Mouse (Mus musculus) cerebellum, postnatal 36 days (tissue): ENCODE measurements at regions not wholly inside any gene's neighbourhood (a gene's known extent, or its start where the extent isn't known, plus 50 kb on each side); places are given as distances from the start of the nearest gene placed in this dataset.

ENCODE experiments used
- DNase-seq, 2 experiments: peaks; one replicate each; pipeline ENCODE4 v3.0.0; 2021 to 2022; ENCODE audit warnings: mixed read lengths in 2 of 2

DNA sequence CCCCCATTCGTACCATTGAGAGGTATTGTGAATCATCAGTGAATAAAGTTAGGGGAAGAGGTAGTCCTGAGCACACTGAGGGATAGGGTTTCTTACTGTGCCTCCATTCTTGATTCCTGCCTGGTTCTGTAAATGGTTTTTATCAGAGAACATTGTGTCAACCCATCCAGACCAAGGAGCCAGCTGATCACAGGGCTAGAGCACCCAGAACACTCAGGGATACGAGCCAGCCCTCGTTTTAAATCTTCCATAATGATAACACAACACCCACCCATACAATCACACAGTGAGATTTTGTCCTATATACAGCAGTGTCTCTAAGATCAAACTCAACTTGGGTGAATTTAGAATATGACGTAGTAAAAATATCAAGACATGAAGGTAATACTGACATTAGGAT, 424.7 kb upstream of the BB014433 start:
- no peak for DNase-seq

GRCm38 (mm10) chr8:15468540-15469476, 422.9 kb upstream of the BB014433 start:
- DNase-seq = no peak

DNA sequence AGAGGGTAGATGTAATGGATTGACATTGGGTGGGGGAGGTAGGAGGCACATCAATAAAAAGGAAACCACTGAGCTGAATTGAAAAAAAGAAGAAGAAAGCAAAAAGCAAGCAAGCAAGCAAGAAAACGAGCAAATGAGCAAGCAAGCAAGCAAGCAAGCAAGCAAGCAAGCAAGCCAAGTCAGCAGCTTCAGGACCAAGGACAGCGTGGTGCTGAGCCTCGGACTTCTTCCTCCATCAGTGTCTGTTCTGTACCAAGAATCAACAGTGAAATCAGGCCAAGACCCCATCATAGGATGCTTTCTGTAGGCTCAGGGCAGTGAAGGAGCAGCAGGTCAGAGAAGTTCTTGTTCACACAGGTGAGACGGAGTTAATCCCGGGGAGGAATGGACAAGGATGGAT, 392.7 kb upstream of the BB014433 start:
- no peak for DNase-seq

GRCm38 (mm10) chr8:15394722-15395115, 348.8 kb upstream of the BB014433 start:
- DNase-seq = no peak

DNA sequence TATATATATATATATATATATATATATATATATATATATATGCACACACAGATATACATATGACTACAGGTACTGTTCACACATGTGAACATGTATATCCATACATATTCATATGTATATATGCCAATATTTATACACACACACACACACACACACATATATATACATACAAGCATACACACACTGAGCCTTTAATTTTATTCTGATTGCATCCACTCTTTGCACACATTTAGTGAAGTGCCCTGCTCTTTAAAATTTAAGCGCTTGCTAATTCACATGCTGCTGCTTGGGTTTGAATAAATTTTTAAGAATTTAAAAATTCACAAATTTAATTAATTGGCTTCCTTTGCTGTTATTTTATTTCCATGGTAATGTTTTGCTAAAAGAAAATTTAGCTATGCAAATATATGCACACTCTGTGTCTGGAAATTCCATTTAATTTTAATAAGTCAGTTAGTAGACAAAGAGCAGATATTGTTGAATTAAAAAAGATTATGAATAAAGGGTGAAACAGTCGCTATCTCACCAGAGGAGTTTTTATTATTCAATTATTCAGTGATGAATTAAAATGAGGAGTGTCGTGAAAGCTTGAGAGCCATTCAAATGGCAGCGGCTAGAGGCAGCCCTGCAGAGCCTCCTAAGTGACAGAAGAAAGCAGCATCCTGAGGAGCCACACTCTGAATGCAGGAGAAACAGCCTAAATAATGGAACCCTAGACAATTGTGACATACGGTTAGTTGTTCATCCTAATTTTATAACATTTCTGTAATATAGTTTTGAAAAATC, 348.3 kb upstream of the BB014433 start:
- DNase-seq = no peak

GRCm38 (mm10) chr8:15392056-15392455, 346.2 kb upstream of the BB014433 start:
- DNase-seq = peak; percentile 41 to 50

- no peak for DNase-seq
Observed at GRCm38 (mm10) chr8:15388791-15389190, 342.9 kb upstream of the BB014433 start.

- DNase-seq = no peak
Observed at GRCm38 (mm10) chr8:15367063-15367462, 321.2 kb upstream of the BB014433 start.

DNA sequence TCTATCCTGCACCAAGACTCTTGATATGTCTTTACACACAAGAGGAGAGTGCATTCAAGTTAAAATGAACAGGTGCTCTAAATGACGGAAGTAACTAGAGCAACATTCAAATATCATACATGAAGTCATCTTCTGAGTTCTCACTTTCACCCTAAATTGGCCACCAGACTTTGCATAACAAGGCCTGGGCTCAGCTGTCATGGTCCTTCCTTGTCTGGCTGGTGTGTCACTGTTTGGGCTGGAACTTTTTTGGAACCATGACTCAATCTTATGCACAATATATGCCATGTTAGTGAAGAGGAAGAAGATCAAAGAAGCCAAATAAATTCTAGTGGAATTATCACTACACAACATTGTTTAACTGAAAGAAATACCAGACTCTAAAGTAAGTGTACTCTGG, 318.7 kb upstream of the BB014433 start:
- DNase-seq = no peak

DNA sequence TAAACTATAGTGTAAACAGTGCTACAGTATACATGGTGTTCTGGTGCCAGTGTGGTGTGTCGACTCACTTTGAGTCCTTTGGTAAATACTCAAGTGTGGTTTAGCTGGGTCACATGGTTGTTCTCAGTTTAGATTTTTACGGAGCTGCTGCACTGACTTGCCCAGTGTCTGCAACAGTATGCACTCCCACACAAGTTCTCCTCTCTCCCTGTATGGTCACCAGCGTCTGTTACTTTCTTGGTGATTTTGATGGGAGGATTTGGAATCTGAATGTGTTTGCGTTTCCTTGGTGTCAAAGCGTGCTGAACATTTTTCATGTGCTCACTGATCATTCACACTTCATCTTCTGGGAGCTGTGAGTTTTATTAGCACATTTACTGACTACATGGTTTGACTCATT, 298.3 kb upstream of the BB014433 start:
- no peak for DNase-seq

DNA sequence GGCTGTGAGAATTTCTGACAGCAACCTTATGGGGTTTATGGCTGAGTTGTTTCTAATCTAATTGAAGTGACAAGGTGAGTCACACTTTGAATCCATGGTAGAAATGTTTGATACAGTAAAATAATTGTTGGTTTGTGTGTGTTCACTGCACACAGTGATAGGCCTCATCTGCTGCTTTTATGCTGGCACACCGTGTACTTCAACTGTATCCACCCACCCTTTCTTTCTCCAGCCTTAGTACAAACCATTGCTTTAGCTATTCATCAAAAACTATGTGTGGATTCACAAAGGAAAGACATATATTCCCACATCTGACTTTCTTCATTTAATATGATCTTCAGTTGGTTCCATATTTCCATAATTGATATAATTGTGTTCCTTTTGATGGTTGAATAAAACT, 297.7 kb upstream of the BB014433 start:
- DNase-seq = no peak

- DNase-seq = no peak
Observed at GRCm38 (mm10) chr8:15334532-15334931, 288.7 kb upstream of the BB014433 start.

GRCm38 (mm10) chr8:15327312-15327711, 281.4 kb upstream of the BB014433 start:
- no peak for DNase-seq

DNA sequence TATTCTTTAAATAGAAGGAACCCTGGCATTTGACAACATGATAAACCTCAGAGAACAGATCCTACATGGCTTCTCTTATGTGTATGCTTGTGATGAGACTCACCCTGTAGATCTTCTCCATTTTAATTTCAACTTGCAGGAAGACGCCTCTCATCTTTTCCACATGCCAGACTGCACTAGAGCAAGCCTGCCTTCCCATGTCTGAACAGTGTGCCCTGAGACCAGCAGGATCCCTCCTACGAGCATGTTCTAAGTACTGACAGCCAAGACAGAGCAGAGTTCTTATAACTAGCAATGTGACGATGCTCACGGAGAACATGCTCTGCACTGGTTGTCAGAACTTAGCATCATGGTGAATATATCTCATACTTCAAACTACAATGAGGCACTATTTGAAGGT, 277.5 kb upstream of the BB014433 start:
- no peak for DNase-seq

GRCm38 (mm10) chr8:15318082-15318816, 272.4 kb upstream of the BB014433 start:
- DNase-seq = no peak

GRCm38 (mm10) chr8:15313481-15313880, 267.6 kb upstream of the BB014433 start:
- peak; percentile 10 to 14 for DNase-seq

DNA sequence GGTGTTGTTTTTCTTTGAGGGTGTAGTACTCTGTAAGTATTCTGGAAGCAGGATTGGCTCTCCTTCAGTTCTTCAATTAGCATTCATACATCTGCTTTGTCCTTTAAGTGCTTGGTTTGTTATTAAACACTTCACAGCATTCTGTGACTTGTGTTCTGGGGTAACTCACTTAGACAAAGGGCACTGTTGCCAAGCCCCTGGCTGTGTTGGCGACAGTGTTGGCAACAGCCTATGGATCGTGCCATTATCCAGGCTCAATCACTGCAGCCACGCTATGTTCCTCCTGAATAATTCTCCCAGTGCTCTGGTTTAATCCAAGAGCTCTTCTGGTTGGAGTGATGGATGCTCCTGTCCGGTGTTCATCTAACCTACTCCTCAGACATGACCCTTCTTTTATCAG, 265.6 kb upstream of the BB014433 start:
- DNase-seq = no peak

DNA sequence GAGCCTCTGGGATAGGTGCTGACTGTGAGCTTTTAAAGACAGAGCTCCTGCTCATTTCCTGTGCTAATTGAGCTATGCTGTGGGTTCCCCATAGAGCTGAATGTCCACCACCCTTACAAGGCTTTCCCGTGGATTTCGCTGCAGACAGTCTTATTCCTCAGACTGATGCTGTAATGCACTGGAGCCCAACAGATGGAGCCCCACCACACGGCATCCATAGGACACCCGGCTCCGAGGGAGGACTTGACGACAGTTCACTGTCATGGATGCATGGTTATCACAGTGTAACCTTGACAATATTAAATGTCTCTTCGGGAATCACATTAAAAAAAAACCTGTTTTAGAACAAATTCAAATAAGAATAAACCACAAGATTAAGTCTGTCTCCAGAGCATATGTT, 265.2 kb upstream of the BB014433 start:
- no peak for DNase-seq

GRCm38 (mm10) chr8:15304143-15304677, 258.3 kb upstream of the BB014433 start:
- no peak for DNase-seq

DNA sequence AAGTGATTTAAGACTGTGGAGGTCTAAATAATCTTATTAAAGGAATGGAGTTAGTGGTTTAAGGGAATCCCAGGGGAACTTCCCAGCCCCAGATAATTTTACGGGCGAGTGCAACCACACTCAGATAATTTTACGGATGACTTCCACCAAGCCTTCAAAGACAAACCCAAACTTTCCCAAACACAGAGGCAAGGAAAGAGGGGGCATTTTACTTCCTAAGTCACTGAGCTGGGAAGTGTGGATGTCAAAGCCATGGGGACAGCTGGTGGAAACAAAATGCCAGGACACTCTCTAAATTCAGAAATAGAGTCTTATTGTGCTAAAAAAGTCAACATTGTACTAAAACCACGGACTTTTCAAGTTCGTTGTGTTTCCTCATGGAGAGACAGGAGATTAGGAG, 227.9 kb upstream of the BB014433 start:
- DNase-seq = no peak

DNA sequence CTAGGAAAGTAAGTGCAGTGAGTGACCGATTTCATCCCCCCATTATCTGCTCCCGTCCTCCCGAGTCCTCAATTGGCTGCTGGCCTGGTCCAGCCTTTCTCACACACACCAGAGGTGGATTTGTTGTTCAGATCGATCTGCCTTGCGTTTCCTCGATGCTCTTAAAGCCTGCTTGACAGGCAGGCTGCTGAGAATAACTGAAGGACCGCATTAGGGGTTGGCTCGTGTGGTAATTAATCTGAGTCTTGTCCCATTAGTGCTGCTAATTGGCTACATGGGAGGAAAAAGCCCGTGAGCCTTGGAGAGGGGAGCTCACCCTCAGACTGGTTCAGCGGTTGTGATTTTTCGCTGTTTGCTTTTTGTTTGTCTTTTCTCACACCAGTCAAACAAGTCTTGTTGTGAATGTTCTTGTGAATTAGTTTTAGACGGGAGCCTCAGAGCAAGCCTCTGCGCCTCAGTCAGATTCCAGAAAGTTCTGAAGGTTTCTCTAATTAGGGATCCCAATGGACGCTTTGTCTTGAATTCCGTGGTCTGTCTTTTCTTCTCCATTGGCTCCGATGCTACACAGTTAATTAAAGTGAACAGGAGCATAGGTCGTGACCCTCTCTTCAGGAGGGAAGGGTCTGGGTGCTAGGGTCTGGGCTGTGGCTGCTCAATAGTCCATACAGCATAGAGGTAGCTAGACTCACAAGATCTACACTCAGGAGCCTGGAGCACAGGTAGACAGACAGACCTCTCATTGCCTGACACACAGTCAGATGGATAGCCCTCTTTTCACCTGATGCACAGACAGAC, 226.1 kb upstream of the BB014433 start:
- DNase-seq = no peak

GRCm38 (mm10) chr8:15270290-15270689, 224.4 kb upstream of the BB014433 start:
- peak; percentile 71 to 78 for DNase-seq
